Mouse (Mus musculus) myocyte (in vitro differentiated cells): ENCODE data around the gene Glyr1. TPM values are rescaled to one million over a fixed set of nuclear protein-coding genes. Genes with fewer than 3 reads are reported as not detected.

Experiments
- H3K27me3 ChIP-seq: one replicate; pipeline ENCODE4 v1.6.1; 2011; ENCODE audit not compliant: control insufficient read depth, insufficient read depth, insufficient read length
- H3K36me3 ChIP-seq: one replicate; pipeline ENCODE4 v1.6.1; 2011; ENCODE audit not compliant: control insufficient read depth, insufficient read depth
- H3K4me2 ChIP-seq: one replicate; pipeline ENCODE4 v1.6.1; 2011; ENCODE audit warnings: low read depth, control low read depth
- H3K4me3 ChIP-seq: one replicate; pipeline ENCODE4 v1.5.1; 2011; ENCODE audit warnings: mild to moderate bottlenecking, control low read depth, moderate library complexity
- H3K79me2 ChIP-seq: one replicate; pipeline ENCODE4 v1.6.1; 2011; ENCODE audit not compliant: control insufficient read depth, insufficient read depth
- H3ac ChIP-seq: one replicate; pipeline ENCODE4 v1.6.1; 2011; ENCODE audit not compliant: control insufficient read depth, insufficient read length
- CEBPB ChIP-seq: IDR thresholded peaks from 2 replicates; pipeline ENCODE4 v1.6.1; 2011; ENCODE audit warnings: mild to moderate bottlenecking, moderate library complexity; ENCODE audit not compliant: poor library complexity, insufficient read depth, severe bottlenecking
- E2F4 ChIP-seq: IDR thresholded peaks from one replicate; pipeline ENCODE4 v1.6.1; 2011; ENCODE audit warnings: mild to moderate bottlenecking, control low read depth, moderate library complexity; ENCODE audit not compliant: insufficient read depth
- MAX ChIP-seq: IDR thresholded peaks from one replicate; pipeline ENCODE4 v1.6.1; 2011; ENCODE audit warnings: low read depth, mild to moderate bottlenecking, control low read depth
- MYOD1 ChIP-seq, 3 experiments: IDR thresholded peaks; one replicate each; pipeline ENCODE4 v1.6.1; 2011; ENCODE audit warnings: control low read depth in 2 of 3, low read depth in 2 of 3, mild to moderate bottlenecking in 2 of 3, moderate library complexity in 1 of 3; ENCODE audit not compliant: insufficient read length in 2 of 3, control insufficient read depth in 1 of 3
- MYOG ChIP-seq, 3 experiments: IDR thresholded peaks; one replicate each; pipeline ENCODE4 v1.6.1; 2011; ENCODE audit warnings: control low read depth in 2 of 3, low read depth in 2 of 3, mild to moderate bottlenecking in 2 of 3; ENCODE audit not compliant: insufficient read length in 2 of 3, control insufficient read depth in 1 of 3, insufficient read depth in 1 of 3
- POLR2A ChIP-seq: IDR thresholded peaks from one replicate; pipeline ENCODE4 v1.6.1; 2011; ENCODE audit warnings: low read depth, mild to moderate bottlenecking, control low read depth, moderate library complexity; ENCODE audit not compliant: insufficient read length
- POLR2AphosphoS2 ChIP-seq: IDR thresholded peaks from one replicate; pipeline ENCODE4 v1.6.1; 2011; ENCODE audit warnings: low read depth, control low read depth; ENCODE audit not compliant: insufficient read length
- REST ChIP-seq: IDR thresholded peaks from one replicate; pipeline ENCODE4 v1.6.1; 2011; ENCODE audit warnings: mild to moderate bottlenecking, control low read depth, moderate library complexity; ENCODE audit not compliant: insufficient read depth, insufficient read length
- SRF ChIP-seq: IDR thresholded peaks from one replicate; pipeline ENCODE4 v1.6.1; 2011; ENCODE audit warnings: low read depth; ENCODE audit not compliant: control insufficient read depth, insufficient read length
- TCF12 ChIP-seq: IDR thresholded peaks from one replicate; pipeline ENCODE4 v1.6.1; 2011; ENCODE audit warnings: mild to moderate bottlenecking, control low read depth; ENCODE audit not compliant: poor library complexity, insufficient read depth, severe bottlenecking
- TCF3 ChIP-seq: IDR thresholded peaks from one replicate; pipeline ENCODE4 v1.6.1; 2011; ENCODE audit warnings: low read depth, control low read depth; ENCODE audit not compliant: insufficient read length
- USF1 ChIP-seq: IDR thresholded peaks from one replicate; pipeline ENCODE4 v1.6.1; 2011; ENCODE audit warnings: low read depth, mild to moderate bottlenecking, control low read depth, moderate library complexity
- polyA plus RNA-seq: library from polyadenylated mRNA; unstranded; fragments of >200 nt; fragmentation: generic; extraction: Trizol; gene quantifications from one replicate; pipeline ENCODE4 v1.2.1, GENCODE M21; 2012; ENCODE audit warnings: missing spikeins

Glyr1 gene
- polyA plus RNA-seq, 1 experiment: 37.0 TPM

GRCm38 (mm10) chr16:5086179-5086578 is 36.5 kb upstream of the Glyr1 start:
- no peaks in the 10 kb centered on the region for H3K27me3 ChIP-seq
- peaks cover 28% of the 10 kb centered on the region for H3K36me3 ChIP-seq
- no peak overlapping the region for H3K4me2 ChIP-seq
- no peaks in the 10 kb centered on the region for H3K79me2 ChIP-seq
- no peak overlapping the region for H3ac ChIP-seq
- no peak overlapping the region for H3K4me3 ChIP-seq
- TF ChIP-seq SRF (no peak), E2F4 (no peak), TCF3 (no peak), USF1 (no peak), CEBPB (no peak), POLR2A (no peak), POLR2AphosphoS2 (no peak), TCF12 (no peak), MYOG (IDR thresholded peaks at IDR 0.05; ENCODE audit: control insufficient read depth in 1 of 3, insufficient read depth in 1 of 3, insufficient read length in 2 of 3, low read depth in 2 of 3) (no peak), MYOD1 (IDR thresholded peaks at IDR 0.05; ENCODE audit: control insufficient read depth in 1 of 3, insufficient read length in 2 of 3, low read depth in 2 of 3) (no peak)

DNA sequence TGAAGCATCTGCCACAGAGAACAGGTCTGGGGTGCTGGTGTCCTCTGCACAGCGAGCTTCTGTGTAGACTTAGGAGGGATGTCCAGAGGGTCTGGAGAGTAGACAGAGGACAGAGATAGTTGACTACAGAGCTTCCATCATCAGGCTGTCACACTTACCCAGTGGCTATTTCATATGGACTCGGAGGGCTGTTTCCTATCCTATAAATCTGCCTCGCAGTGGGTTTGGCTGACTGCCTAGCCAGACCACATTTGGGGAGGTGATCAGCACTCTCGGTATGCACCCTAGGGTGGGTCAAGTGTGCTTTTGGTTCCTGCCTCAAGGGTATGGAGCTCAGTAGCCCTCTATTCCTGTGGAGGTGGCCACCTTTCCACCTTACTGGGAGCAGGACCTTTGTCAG is 35.5 kb upstream of the Glyr1 start:
- Histone ChIP-seq H3ac (no peak overlapping the region), H3K27me3 (no peaks in the 10 kb centered on the region), H3K36me3 (peaks cover 28% of the 10 kb centered on the region), H3K79me2 (no peaks in the 10 kb centered on the region), H3K4me2 (no peak overlapping the region), H3K4me3 (no peak overlapping the region)
- TF ChIP-seq CEBPB (no peak), SRF (no peak), E2F4 (no peak), POLR2A (no peak), MYOG (IDR thresholded peaks at IDR 0.05; ENCODE audit: control insufficient read depth in 1 of 3, insufficient read depth in 1 of 3, insufficient read length in 2 of 3, low read depth in 2 of 3) (no peak), USF1 (no peak), REST (no peak), MAX (no peak), TCF3 (no peak), TCF12 (no peak), POLR2AphosphoS2 (no peak), MYOD1 (IDR thresholded peaks at IDR 0.05; ENCODE audit: control insufficient read depth in 1 of 3, insufficient read length in 2 of 3, low read depth in 2 of 3) (no peak)

DNA sequence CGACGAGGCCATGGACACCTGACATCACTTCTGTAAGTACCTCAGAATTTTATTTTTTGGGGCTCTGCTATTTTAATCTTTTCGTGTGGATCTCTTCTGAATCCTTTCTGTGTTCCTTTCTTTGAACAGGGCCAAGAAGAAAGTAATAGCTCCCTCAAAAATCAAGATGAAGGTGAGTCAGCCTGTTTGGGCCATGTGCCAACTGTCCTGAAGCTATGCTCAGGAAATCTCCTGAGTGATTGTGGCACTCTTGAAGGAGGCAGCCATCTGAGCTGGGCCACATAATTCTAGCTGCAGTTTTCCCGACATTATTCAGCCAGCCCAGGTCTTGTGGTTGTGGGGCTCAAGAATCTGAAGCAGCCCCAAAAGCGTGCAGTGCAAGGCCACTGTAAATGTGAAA is 24.7 kb upstream of the Glyr1 start:
- no peak overlapping the region for H3K4me3 ChIP-seq
- H3K79me2 ChIP-seq: no peaks in the 10 kb centered on the region
- no peaks in the 10 kb centered on the region for H3K27me3 ChIP-seq
- H3K36me3 ChIP-seq: peaks cover 51% of the 10 kb centered on the region
- TF ChIP-seq POLR2AphosphoS2: no peak
- no peak for TF ChIP-seq MYOG (IDR thresholded peaks at IDR 0.05; ENCODE audit: control insufficient read depth in 1 of 3, insufficient read depth in 1 of 3, insufficient read length in 2 of 3, low read depth in 2 of 3)
- TF ChIP-seq TCF3: no peak
- no peak for TF ChIP-seq E2F4
- no peak for TF ChIP-seq MAX
- TF ChIP-seq MYOD1 (IDR thresholded peaks at IDR 0.05; ENCODE audit: control insufficient read depth in 1 of 3, insufficient read length in 2 of 3, low read depth in 2 of 3): no peak
- TF ChIP-seq CEBPB: no peak
- TF ChIP-seq SRF: no peak
- no peak for TF ChIP-seq REST
- TF ChIP-seq USF1: no peak
- no peak for TF ChIP-seq POLR2A
- TF ChIP-seq TCF12: no peak
- H3ac ChIP-seq: no peak overlapping the region
- H3K4me2 ChIP-seq: no peak overlapping the region

DNA sequence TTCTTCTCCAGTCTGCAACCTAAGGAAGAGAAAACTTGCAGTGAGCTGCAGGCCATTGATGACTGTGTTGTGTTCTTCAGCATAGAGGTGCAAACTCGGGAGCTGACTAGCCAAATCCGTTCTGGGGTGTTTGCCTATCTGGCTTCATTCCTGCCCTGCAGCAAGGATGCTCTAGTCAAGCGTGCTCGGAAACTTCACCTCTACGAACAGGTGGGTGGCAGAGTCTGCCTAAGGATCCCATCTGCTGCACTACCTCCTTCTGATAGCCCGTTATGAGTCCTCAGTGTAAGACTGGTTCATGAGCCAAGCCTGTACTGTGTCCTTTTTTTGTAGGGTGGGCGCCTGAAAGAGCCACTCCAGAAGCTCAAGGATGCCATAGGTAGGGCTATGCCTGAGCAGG is 22.3 kb upstream of the Glyr1 start:
- Histone ChIP-seq H3K36me3 (peaks cover 60% of the 10 kb centered on the region), H3K4me3 (no peak overlapping the region), H3K79me2 (no peaks in the 10 kb centered on the region), H3K4me2 (no peak overlapping the region), H3K27me3 (no peaks in the 10 kb centered on the region), H3ac (no peak overlapping the region)
- TF ChIP-seq MYOD1 (IDR thresholded peaks at IDR 0.05; ENCODE audit: control insufficient read depth in 1 of 3, insufficient read length in 2 of 3, low read depth in 2 of 3): no peak
- TF ChIP-seq E2F4: no peak
- TF ChIP-seq REST: no peak
- no peak for TF ChIP-seq MAX
- TF ChIP-seq POLR2AphosphoS2: no peak
- TF ChIP-seq SRF: no peak
- no peak for TF ChIP-seq MYOG (IDR thresholded peaks at IDR 0.05; ENCODE audit: control insufficient read depth in 1 of 3, insufficient read depth in 1 of 3, insufficient read length in 2 of 3, low read depth in 2 of 3)
- TF ChIP-seq TCF3: no peak
- no peak for TF ChIP-seq TCF12
- TF ChIP-seq CEBPB: no peak
- TF ChIP-seq POLR2A: no peak
- TF ChIP-seq USF1: no peak
